Mouse (Mus musculus) T-helper 17 cell (primary cell): ENCODE data around the gene Fcrlb.
"Not testable (repeated sequence)": the region's sequence is repeated elsewhere in the genome, so short reads cannot be mapped to it uniquely, and the experiment has no call there.

Experiments
- in situ Hi-C, 2 experiments: fragments of 300-600 bp; cut with MboI, MseI; formaldehyde crosslinking; loops; 1 replicate in 1 of 2; 2 replicates in 1 of 2; pipeline ENCODE4 v1.15.1; 2025; ENCODE audit warnings: high pct_unique_total_duplicates in 2 of 2

Gene Fcrlb

GRCm38 (mm10) chr1:170912891-170913615 lies at the start of gene Fcrlb:
TSS of gene Fcrlb (minus strand) at chr1:170912941.
- in situ Hi-C loops: no loop called here

- in situ Hi-C loops: no loop called here
Observed at GRCm38 (mm10) chr1:170962301-170962700, 49.6 kb upstream of the Fcrlb start.

GRCm38 (mm10) chr1:170961101-170961500 lies 48.4 kb upstream of the Fcrlb start:
- in situ Hi-C loops: no loop called here

- in situ Hi-C loops: no loop called here
Observed at GRCm38 (mm10) chr1:170959791-170960190, 47.0 kb upstream of the Fcrlb start.

- in situ Hi-C loops: no loop called here
Observed at GRCm38 (mm10) chr1:170958225-170958624, 45.5 kb upstream of the Fcrlb start.

GRCm38 (mm10) chr1:170953192-170953591 lies 40.5 kb upstream of the Fcrlb start:
- in situ Hi-C loops: no loop called here

GRCm38 (mm10) chr1:170950772-170951171 lies 38.0 kb upstream of the Fcrlb start:
- in situ Hi-C loops: no loop called here

GRCm38 (mm10) chr1:170944908-170945307 lies 32.2 kb upstream of the Fcrlb start:
- in situ Hi-C loops: loop anchor here (5.0 kb wide), 1 partner anchor 542 kb away; no protein-coding TSS in a partner anchor

GRCm38 (mm10) chr1:170944151-170944550 lies 31.4 kb upstream of the Fcrlb start:
- in situ Hi-C loops: not testable (repeated sequence)

- in situ Hi-C loops: no loop called here
Observed at GRCm38 (mm10) chr1:170939255-170939654, 26.5 kb upstream of the Fcrlb start.

- in situ Hi-C loops: no loop called here
Observed at GRCm38 (mm10) chr1:170934383-170934782, 21.6 kb upstream of the Fcrlb start.

- in situ Hi-C loops: no loop called here
Observed at GRCm38 (mm10) chr1:170933940-170934339, 21.2 kb upstream of the Fcrlb start.

- in situ Hi-C loops: no loop called here
Observed at GRCm38 (mm10) chr1:170933386-170933920, 20.7 kb upstream of the Fcrlb start.

- in situ Hi-C loops: no loop called here
Observed at GRCm38 (mm10) chr1:170932043-170932442, 19.3 kb upstream of the Fcrlb start.

- in situ Hi-C loops: no loop called here
Observed at GRCm38 (mm10) chr1:170929245-170929644, 16.5 kb upstream of the Fcrlb start.

GRCm38 (mm10) chr1:170928467-170928866 lies 15.7 kb upstream of the Fcrlb start:
- in situ Hi-C loops: no loop called here

GRCm38 (mm10) chr1:170927378-170927777 lies 14.6 kb upstream of the Fcrlb start, which contains the start of gene Fcrla:
TSS of gene Fcrla (minus strand) at chr1:170927583.
- in situ Hi-C loops: no loop called here

- in situ Hi-C loops: no loop called here
Observed at GRCm38 (mm10) chr1:170926941-170927340, 14.2 kb upstream of the Fcrlb start.

- in situ Hi-C loops: no loop called here
Observed at GRCm38 (mm10) chr1:170924485-170924884, 11.7 kb upstream of the Fcrlb start.

- in situ Hi-C loops: no loop called here
Observed at GRCm38 (mm10) chr1:170919308-170919707, 6.6 kb upstream of the Fcrlb start.

GRCm38 (mm10) chr1:170915657-170916056 lies 2.9 kb upstream of the Fcrlb start:
- in situ Hi-C loops: no loop called here

- in situ Hi-C loops: no loop called here
Observed at GRCm38 (mm10) chr1:170911907-170912660, 657 bp downstream of the Fcrlb start.

- in situ Hi-C loops: no loop called here
Observed at GRCm38 (mm10) chr1:170908341-170908740, 4.4 kb downstream of the Fcrlb start.
